Mouse (Mus musculus) hematopoietic multipotent progenitor cell, adult 10-12 weeks (in vitro differentiated cells): ENCODE results near the gene Fezf2. TPM values are rescaled to one million over a fixed set of nuclear protein-coding genes. Genes with fewer than 3 reads are reported as not detected.

Source experiments
- polyA plus RNA-seq: library from polyadenylated mRNA; stranded (reverse); fragments of >175 nt; gene quantifications from 2 replicates; pipeline ENCODE4 v1.2.3, GENCODE M21; 2012; ENCODE audit warnings: low replicate concordance

Fezf2 gene
- not detected in 2 replicates for polyA plus RNA-seq

GRCm38 (mm10) chr14:12348089-12348488, at the start of gene Fezf2:
TSS of gene Fezf2 (minus strand) at chr14:12348189.

Other genes starting within 250 kb of the Fezf2 start
- gene Gm49355, start 64.2 kb downstream of the Fezf2 start, polyA plus RNA-seq = not detected in 2 replicates
- 6.9 and 7.1 TPM in 2 replicates for gene 3830406C13Rik, start 64.0 kb downstream of the Fezf2 start, polyA plus RNA-seq